Mouse (Mus musculus): ENCODE measurements around the gene Rnf222.

GRCm38 (mm10) chr11:68926981-68927380, 38.6 kb downstream of the Rnf222 start, which contains the start of gene Odf4:
- no peak for TF ChIP-seq CTCF (IDR thresholded peaks at IDR 0.05; ENCODE audit: borderline replicate concordance, insufficient read depth, low read length)
- no peak for TF ChIP-seq POLR2A (IDR thresholded peaks at IDR 0.05; ENCODE audit: low read depth, low read length)
